Mouse (Mus musculus): Measurements from ENCODE around the gene Wdr95.

Gene Wdr95

GRCm38 (mm10) chr5:149623815-149624675 lies 95.6 kb downstream of the Wdr95 start:
- DNase-seq (ENCODE audit: low spot score): no peak

GRCm38 (mm10) chr5:149625547-149625946 lies 97.1 kb downstream of the Wdr95 start:
- no peak for DNase-seq (ENCODE audit: low spot score)

- no peak for DNase-seq (ENCODE audit: low spot score)
These were observed 106.0 kb downstream of the Wdr95 start for GRCm38 (mm10) chr5:149634409-149635035.

GRCm38 (mm10) chr5:149635556-149635955 lies 107.1 kb downstream of the Wdr95 start:
- DNase-seq (ENCODE audit: low spot score): peak; percentile 65

GRCm38 (mm10) chr5:149636075-149636920 lies 107.8 kb downstream of the Wdr95 start, which contains the start of gene Hsph1:
Hsph1 (minus strand) TSS chr5:149636376.
- peak; percentile 100 for DNase-seq (ENCODE audit: low spot score)

GRCm38 (mm10) chr5:149637306-149637705 lies 108.8 kb downstream of the Wdr95 start:
- no peak for DNase-seq (ENCODE audit: low spot score)

GRCm38 (mm10) chr5:149641277-149641892 lies 112.9 kb downstream of the Wdr95 start:
- DNase-seq (ENCODE audit: low spot score): no peak

- peak; percentile 57 for DNase-seq (ENCODE audit: low spot score)
These were observed 113.9 kb downstream of the Wdr95 start for GRCm38 (mm10) chr5:149642366-149642765.

GRCm38 (mm10) chr5:149642783-149643509 lies 114.5 kb downstream of the Wdr95 start:
- no peak for DNase-seq (ENCODE audit: low spot score)

- peak; percentile 58 for DNase-seq (ENCODE audit: low spot score)
These were observed 119.1 kb downstream of the Wdr95 start for GRCm38 (mm10) chr5:149647367-149648115.

- DNase-seq (ENCODE audit: low spot score): no peak
These were observed 119.7 kb downstream of the Wdr95 start for GRCm38 (mm10) chr5:149648196-149648595.

GRCm38 (mm10) chr5:149648895-149649406 lies 120.5 kb downstream of the Wdr95 start:
- no peak for DNase-seq (ENCODE audit: low spot score)

- DNase-seq (ENCODE audit: low spot score): no peak
These were observed 121.2 kb downstream of the Wdr95 start for GRCm38 (mm10) chr5:149649499-149650178.

- no peak for DNase-seq (ENCODE audit: low spot score)
These were observed 121.7 kb downstream of the Wdr95 start for GRCm38 (mm10) chr5:149650179-149650553.

GRCm38 (mm10) chr5:149655636-149656035 lies 127.2 kb downstream of the Wdr95 start:
- DNase-seq (ENCODE audit: low spot score): no peak

- DNase-seq (ENCODE audit: low spot score): no peak
These were observed 129.5 kb downstream of the Wdr95 start for GRCm38 (mm10) chr5:149658022-149658421.

- DNase-seq (ENCODE audit: low spot score): no peak
These were observed 130.4 kb downstream of the Wdr95 start for GRCm38 (mm10) chr5:149658741-149659413.

- no peak for DNase-seq (ENCODE audit: low spot score)
These were observed 130.9 kb downstream of the Wdr95 start for GRCm38 (mm10) chr5:149659414-149659780.

GRCm38 (mm10) chr5:149661428-149661827 lies 132.9 kb downstream of the Wdr95 start:
- DNase-seq (ENCODE audit: low spot score): no peak

Data from adipocyte (in vitro differentiated cells).